Mouse (Mus musculus): ENCODE results near the gene Nfia.

- no peak for TF ChIP-seq CTCF (IDR thresholded peaks at IDR 0.05; ENCODE audit: control insufficient read depth, insufficient read depth, insufficient replicate concordance, low read depth, low read length)
- TF ChIP-seq POLR2A (IDR thresholded peaks at IDR 0.05; ENCODE audit: control insufficient read depth, low read depth, low read length), result no peak
These were observed 41.5 kb downstream of the Nfia start for GRCm38 (mm10) chr4:97813996-97814395.
